ENCODE assay signal across 9 mouse cellular contexts in the genomic region with DNA sequence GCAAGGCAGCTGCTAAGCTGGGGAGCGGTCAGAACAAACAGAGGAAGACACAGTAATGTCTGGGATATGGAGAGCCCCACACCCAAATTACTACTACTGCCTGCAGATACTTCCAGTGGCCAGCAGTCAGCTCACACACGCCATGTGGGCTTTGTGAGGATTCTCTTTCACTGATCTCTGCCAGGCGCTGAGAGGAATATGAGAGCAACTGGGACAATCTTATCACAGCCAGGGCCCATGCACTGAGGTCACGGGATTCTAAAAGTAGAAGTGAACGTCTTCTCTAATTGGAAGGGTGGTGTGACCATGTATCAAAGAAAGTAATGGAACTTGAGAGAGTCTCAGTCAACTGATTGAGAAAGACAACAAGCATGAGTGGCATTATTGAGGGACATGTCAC.
"Had no signal": no experiment of that assay in that cellular context is flagged by ENCODE, and none has a peak within 500 bp of the region (broad histone marks: within the 10 kb centered on the region; RNA-seq: fewer than 3 reads in every experiment).

No protein-coding gene starts in this region.

- DNase-seq: liver, postnatal 0 days; lung, adult 2 months; lung, postnatal 14 days; lung, postnatal 36 days; right cerebral cortex, postnatal 14 days; spleen, adult 18-20 months; thymus, adult 18-20 months; thymus, postnatal 14 days; thymus, postnatal 36 days had no signal
